Mouse (Mus musculus) heart, adult 2 months (tissue): ENCODE results near the gene Arhgap32.

Experiments
- CTCF ChIP-seq: fragments of 200-600 bp; IDR thresholded peaks from 2 replicates; pipeline ENCODE4 v1.8.1; 2022; ENCODE audit warnings: antibody characterized with exemption, mild to moderate bottlenecking, moderate library complexity
- EP300 ChIP-seq: fragments of 200-500 bp; IDR thresholded peaks from 2 replicates; pipeline ENCODE4 v1.6.1; 2011; ENCODE audit warnings: low read depth, low read length, control low read depth; ENCODE audit not compliant: insufficient read depth
- POLR2A ChIP-seq: fragments of 200-500 bp; IDR thresholded peaks from 2 replicates; pipeline ENCODE4 v1.6.1; 2011; ENCODE audit warnings: mild to moderate bottlenecking, low read depth, low read length, control low read depth; ENCODE audit not compliant: insufficient read depth

GRCm38 (mm10) chr9:32315999-32316398 is 200.1 kb downstream of the Arhgap32 start:
- TF ChIP-seq EP300 (no peak), POLR2A (no peak), CTCF (no peak)
